Mouse (Mus musculus): ENCODE results near the gene Foxj2.

Gene Foxj2

DNA sequence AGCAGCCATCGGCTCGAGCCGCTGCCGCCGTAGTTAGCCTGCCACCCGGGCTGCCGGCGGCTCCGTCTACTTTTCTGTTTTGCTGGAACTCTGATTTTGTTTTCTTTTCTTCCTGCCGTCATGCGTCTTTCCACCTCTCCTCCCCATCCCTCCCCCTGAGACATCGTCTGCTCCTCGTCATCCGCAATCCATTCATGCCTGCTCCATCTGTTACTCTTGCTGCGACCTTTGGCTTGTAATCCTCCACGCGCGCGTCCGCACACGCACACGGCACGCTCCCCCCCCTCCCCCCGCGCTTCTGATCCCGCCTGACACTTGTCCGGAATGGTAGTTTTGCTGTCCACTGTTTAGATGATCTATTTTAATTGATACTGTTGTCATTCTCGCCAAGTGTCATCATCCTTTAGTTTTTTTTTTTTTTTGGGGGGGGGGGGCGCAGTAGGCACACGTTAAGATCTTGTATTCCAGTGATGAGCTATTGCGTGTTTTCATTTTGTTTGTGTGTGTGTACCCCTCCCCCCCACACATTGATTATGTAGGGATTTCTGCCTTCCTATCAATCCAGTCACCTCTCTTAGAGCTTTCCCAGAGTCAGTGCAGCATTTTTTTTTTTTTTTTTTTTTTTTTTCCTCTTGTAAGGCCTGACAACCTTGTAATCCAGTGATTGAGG is 55.1 kb downstream of the Foxj2 start:
- peak; percentile 75 for DNase-seq (ENCODE audit: low spot score)

- DNase-seq (ENCODE audit: low spot score) = no peak
Observed at GRCm38 (mm10) chr6:122879141-122879735, 59.5 kb downstream of the Foxj2 start.

- DNase-seq (ENCODE audit: low spot score) = no peak
Observed at GRCm38 (mm10) chr6:122879781-122880505, 60.2 kb downstream of the Foxj2 start.

DNA sequence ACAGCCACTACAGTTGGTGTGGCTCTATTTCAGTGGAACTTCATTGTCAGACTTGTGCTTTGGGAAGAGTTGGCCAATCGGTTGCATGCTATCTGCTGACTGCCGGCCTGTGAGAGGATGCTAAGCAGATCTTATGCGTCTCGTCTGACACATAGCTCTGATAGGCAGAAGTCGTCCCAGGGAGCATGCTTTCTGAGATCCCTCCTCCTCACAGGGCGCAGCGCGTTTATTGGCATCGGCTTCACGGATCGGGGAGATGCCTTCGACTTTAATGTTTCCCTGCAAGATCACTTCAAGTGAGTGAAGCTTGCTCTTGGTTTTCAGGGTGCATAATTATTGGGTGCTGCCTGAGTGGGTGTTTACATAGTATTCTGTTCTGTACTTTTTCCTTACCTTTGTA is 61.6 kb downstream of the Foxj2 start:
- no peak for DNase-seq (ENCODE audit: low spot score)

DNA sequence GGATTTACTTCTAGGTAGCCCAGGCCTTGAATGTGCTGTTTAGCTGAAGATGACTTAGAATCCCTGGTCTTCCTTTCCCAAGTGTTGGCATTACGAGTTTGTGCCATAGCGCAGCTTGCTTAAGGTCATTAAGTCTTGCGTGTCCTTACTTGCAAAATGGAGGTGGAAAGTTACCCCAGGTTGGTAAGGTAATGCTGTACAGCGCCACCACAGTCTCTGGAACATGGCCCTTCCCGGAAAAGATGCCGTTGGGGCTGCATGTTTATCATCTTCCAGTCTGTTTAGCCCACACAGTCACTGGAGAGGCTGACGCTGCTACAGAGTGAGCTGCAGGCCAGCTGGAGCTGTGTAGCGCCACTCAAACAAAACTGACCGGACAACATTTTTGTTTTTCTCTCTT is 63.9 kb downstream of the Foxj2 start:
- DNase-seq (ENCODE audit: low spot score) = no peak

DNA sequence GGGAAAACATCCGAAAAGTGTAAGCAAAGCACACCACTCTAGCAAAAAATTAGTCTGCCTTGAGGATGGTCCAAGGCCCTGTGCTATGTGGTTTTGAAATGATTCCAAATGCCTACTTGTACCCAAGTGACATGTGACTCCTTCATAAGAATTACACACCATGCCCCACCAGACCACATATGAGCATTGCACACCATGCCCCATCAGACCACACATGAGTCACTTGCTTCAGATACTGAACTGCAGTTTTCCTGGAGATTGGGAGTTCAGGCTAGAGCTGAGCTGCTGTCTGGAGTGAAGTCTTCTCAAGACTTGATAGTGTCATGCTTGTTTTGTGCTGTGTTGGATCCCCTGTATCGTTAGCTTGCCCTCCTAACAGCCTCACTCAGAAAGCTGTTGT is 69.9 kb downstream of the Foxj2 start:
- DNase-seq (ENCODE audit: low spot score) = no peak

DNA sequence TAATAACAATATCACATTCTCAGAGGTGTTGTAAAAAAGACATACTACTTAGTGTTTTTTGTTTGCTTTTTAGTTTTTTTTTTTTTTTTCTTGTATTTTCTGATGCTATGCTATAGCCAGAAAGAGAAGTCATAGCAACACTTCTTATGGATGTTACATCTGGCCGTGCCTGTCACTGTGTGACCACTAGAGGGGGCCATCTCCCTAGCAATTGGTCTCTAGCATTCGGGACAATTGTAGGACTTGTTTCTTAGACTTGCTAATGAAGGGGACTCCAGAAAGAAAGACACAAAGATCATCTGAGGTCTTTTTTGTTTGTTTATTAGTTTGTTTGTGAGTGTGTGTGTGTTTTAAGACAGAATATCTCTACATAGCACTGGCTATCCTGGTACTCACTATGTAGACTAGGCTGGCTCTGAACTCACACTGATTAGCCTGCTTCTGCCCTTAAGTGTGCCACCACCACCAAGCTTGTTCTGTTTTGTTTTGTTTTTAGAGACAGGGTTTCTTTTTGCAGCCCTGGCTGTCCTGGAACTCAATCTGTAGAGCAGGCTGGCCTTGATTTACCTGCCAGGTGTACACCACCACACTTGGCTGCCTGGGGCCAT is 72.8 kb downstream of the Foxj2 start:
- peak; percentile 79 for DNase-seq (ENCODE audit: low spot score)

All from adipocyte (in vitro differentiated cells).